Mouse (Mus musculus) embryo, embryonic 11.5 days (tissue): ENCODE data around the gene Acvr1b.

Experiments
- DNase-seq: peaks from one replicate; pipeline ENCODE4 v3.0.0-alpha.2; 2012; ENCODE audit warnings: low read depth, low spot score

The Acvr1b gene

GRCm38 (mm10) chr15:101173421-101174211, at the start of gene Acvr1b:
Gene Acvr1b, plus strand, starts transcription at chr15:101174067.
- DNase-seq = peak; percentile 88

GRCm38 (mm10) chr15:101125561-101125960, 48.3 kb upstream of the Acvr1b start:
- DNase-seq = no peak

DNA sequence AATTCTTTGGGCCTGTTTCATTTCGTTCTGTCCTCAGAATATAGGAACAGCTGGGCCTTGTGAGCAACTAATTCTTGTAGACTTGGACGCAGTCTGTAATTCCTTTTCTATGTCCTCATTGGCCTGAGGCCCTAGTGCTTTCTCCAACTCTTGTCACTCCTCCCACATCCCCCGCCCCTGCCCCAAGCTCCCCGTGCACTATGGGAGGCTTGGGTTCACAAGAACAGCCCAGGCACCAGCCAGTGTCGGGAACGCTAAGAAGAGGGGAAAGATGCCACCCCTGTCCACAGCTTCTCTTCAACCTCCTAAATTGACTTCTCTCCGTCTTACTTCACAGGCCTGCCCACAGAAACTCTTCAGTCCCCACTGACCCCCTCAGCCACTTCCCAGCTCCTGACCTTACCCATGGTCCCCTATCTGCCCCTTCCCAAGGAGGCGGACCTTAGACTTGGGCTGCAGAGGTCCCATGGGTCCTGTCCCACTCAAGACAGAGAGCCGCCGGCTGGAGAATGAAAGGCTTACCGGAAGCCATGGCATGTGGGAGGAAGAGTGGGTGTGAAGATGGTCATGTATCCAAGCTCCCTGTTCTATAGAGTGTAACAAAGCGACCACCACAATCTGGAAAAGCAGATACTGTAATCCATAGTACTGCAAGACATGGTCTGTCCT, 46.9 kb upstream of the Acvr1b start:
- no peak for DNase-seq

DNA sequence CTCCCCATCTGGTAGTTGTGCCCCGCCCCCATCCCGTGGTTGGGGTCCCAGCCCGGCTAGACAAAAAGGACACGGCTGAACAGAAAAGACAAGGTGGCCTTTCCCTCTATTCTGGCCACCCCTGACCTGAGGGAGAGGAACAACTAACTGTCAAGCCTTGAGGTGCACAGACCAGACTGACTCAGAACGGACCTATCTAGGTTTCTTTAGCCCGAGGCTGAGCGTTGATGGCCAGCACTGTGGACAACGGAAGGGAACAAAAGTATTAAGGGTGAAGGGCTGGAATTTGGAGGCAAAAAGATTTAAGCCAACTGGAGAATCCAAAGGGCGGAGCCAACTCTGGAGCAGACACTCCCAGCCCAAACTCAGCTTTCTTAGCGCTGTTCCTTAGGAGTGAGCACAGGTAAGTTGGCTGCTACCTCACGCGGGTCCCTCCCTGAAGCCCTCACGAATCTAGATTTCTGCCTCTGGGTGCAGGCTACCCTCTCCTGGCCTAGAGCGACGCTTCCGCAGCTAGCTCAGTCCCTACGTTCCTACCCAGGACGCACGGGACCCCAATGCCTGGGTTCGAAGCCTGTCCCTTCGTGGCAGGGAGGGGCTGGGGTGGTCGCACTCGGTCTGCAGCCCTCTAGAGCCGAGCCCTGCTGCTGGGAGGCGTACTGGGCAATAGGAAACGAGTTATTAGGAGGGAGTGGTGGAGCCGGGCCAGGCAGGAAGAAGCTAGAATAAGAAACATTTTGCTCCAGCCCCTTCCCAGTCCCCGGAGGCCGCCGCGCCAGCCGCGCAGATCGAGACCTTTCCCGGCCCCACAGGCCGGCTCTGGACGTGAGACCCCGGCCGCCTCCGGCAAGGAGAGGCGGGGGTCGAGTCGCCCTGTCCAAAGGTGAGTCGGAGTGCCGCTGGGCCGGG, 45.4 kb upstream of the Acvr1b start, which contains the start of gene Acvrl1:
Gene Acvrl1, plus strand, starts transcription at position 342 of the 909 bp plus-strand sequence.
- no peak for DNase-seq

- DNase-seq = no peak
These were observed 44.5 kb upstream of the Acvr1b start for GRCm38 (mm10) chr15:101129412-101129811.

DNA sequence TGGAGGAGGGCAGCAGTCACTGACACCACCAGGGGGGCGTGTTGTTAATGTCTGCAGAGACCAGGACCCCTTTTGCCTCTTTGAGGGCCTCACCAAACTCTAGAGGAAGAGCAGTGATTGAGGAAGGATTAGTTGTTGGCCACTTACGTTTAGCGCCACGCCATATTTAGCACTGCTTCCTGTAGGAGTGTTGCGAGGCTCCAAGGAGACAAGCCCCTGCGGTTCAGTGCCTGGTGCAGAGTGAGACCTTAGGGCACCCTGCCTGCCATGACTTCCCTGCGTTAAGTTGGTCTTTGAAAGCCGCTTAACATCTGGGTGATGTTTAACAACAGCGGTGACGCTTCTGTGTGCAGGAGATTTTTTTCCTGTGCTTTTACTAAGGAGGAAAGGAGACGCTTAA, 42.4 kb upstream of the Acvr1b start:
- no peak for DNase-seq

DNA sequence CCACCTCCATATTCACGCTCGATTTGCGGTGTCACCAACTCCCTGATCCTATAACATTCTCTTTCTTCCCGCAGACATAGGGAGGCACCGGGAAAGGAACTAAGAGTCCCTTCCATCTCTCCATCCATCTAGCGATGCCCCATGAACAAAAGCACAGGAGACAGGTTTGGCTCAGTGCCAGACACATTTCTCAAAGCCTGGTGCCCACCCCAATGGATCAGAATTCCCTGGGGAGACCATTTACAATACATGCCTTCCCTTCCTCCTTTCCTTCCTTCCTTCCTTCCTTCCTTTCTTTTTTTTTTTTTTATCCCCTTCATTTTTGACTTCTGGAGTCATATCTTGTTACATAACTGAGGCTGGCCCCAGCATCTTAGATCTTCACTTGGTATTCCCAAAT, 41.8 kb upstream of the Acvr1b start:
- DNase-seq = no peak

DNA sequence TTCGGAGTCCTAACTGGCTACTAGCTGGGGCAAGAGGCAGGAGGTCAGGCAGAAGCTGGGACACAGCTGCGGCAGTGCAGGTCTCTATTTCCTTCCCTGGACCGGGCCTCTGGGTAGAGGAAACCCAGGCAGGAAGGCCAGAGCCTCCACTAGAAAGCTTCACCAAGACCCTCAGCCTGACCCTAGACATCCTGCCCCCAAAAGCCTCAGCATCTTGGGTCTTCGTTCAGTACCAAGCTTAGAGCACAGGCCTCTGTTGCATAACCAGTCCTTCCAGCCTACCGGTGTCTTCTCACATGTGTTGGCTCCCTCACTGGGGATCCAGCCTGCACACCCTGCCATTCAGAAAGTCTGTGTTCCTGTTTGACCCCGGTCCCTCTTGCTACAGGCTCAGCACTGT, 41.1 kb upstream of the Acvr1b start:
- DNase-seq = no peak

- DNase-seq = no peak
These were observed 39.7 kb upstream of the Acvr1b start for GRCm38 (mm10) chr15:101133993-101134704.

GRCm38 (mm10) chr15:101135405-101135804, 38.5 kb upstream of the Acvr1b start:
- no peak for DNase-seq

DNA sequence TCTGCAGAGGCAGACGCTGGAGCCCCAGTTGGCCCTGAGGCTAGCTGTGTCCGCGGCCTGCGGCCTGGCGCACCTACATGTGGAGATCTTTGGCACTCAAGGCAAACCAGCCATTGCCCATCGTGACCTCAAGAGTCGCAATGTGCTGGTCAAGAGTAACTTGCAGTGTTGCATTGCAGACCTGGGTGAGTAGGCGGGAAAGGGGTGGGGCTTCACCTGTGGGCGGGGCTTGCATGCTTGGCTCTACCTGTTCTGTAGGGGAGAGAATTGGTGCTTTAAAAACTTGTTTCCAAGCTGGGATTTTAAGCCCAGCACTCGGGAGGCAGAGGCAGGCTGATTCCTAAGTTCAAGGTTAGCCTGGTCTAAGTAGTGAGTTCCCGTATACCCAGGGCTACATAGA, 36.4 kb upstream of the Acvr1b start:
- no peak for DNase-seq

DNA sequence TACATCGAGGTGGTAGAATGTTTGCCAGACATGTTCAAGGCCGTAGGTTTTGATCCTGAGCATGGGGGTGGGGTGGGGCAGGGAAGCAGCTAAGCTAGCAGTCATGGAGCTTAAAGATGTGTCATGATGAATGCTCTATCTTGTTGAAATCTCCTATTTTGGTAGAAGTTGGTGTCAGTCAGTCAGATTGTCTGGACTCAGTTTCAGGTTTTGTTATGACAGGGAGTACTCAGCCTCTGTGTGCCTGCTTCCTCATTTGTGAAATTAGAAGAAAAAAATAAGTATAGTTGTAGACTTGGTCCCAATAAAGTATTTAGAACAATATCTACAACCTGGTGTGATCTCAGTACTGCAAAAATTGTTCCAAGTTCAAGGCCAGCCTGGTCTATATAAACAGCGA, 35.2 kb upstream of the Acvr1b start:
- no peak for DNase-seq

DNA sequence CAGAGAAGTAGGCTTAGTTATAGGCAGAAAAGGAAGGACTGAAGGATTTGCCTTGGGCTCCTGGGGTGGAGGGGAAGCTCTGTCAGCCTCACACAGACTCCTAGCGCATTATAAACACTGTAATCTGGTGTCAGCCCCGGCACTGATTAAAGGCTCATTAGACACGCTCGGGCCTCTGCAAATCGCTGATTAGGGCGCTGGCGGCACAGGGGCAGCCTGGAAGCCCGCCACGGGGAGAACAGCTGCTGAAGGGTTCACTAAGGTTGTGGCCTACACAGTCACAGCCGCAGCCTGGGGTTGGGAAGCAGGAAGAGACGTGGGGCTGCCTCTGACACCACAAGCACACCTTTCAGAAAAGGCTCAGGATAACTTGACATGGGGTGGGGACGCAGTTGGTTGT, 34.0 kb upstream of the Acvr1b start:
- no peak for DNase-seq

DNA sequence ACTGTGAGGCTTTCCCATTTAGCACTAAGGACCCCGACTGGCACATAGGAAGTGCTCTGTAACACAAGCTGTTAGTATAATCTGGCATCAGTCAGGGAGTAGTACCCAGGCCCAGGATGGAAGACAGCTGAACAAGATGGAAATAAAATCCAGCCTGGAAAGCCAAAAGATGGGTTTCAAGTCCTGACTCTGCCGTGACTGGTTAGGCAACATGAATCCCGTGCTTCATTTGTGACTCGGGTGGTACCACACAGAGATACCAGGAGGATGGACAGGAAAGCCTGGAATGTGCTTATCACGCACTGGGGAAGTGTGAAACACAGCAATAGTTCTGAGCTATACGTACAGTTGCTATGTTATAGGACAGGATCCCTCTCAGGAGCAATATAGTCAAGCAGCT, 33.3 kb upstream of the Acvr1b start:
- DNase-seq = no peak

DNA sequence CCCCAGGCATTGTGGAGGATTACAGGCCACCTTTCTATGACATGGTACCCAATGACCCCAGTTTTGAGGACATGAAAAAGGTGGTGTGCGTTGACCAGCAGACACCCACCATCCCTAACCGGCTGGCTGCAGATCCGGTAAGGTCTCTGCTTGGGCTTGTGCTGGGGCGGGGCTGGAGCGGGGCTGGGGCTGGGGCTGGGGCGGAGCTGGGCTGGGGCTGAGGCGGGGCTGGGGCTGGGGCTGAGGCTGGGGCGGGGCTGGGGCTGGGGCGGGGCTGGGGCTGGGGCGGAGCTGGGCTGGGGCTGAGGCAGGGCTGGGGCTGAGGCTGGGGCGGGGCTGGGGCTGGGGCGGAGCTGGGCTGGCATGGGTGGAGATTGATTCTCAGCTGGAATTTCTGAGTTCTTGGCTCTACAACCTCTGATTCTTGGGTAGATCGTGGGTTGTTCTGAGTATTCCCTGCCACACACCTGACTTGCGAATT, 32.8 kb upstream of the Acvr1b start:
- DNase-seq = no peak

- no peak for DNase-seq
These were observed 31.2 kb upstream of the Acvr1b start for GRCm38 (mm10) chr15:101142672-101143071.

GRCm38 (mm10) chr15:101143494-101143893, 30.4 kb upstream of the Acvr1b start:
- no peak for DNase-seq

DNA sequence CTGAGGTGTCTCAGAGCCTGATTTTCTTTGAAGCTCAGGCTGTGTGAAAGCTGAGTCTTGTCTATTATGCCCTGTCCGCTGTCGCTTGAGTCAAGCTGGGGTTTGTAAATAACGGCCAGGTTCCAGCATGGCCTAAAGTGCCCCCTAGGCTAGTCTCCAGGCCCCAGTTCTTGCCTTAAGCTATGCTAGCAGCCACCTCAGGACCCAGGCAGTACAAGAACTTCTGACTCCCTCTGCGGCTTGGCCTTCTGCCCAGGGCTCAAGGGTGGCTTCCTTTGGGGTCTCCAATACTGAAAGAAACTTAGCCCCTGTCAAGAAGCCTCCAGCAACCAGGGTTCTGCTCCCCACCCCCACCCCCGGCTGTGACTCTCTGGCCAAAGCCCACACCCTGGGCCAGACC, 29.7 kb upstream of the Acvr1b start:
- no peak for DNase-seq

DNA sequence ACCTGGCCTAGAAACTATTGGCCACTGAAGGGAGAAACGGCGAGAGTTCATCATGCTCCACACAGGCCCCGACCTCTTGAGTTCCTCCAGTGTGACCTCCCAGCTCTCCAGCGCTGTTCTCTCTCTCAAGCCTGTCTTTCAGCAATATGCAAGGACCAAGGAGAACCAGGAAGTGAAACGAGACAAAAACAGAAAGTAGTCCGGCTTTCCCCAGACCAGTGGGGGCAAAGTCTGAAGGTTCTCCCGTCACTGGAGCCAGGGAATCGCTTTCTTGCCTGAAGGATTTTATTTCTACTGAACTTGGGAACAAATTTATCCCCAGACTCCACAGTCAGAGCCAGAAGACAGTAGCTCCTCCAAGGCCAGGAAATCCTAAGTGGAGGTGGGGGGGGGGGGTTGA, 29.1 kb upstream of the Acvr1b start:
- no peak for DNase-seq

- DNase-seq = peak; percentile 90
These were observed 28.3 kb upstream of the Acvr1b start for GRCm38 (mm10) chr15:101145424-101146099.
